Comparison of ENCODE assay signal across 22 mouse cellular contexts in genomic region chr19:26059668-26060067, GRCm38 (mm10).
"Had no signal": no experiment of that assay in that cellular context is flagged by ENCODE, and none has a peak within 500 bp of the region (broad histone marks: within the 10 kb centered on the region; RNA-seq: fewer than 3 reads in every experiment).

No protein-coding gene starts in this region.

- H3K4me1 ChIP-seq: kidney, embryonic 15.5 days; limb, embryonic 12.5 days; limb, embryonic 15.5 days; stomach, embryonic 15.5 days had no signal

- H3K36me3 ChIP-seq: kidney, embryonic 15.5 days; limb, embryonic 12.5 days; limb, embryonic 15.5 days; stomach, embryonic 15.5 days had no signal

- H3K9ac ChIP-seq: kidney, embryonic 15.5 days; limb, embryonic 12.5 days; limb, embryonic 15.5 days; liver, embryonic 14.5 days; liver, postnatal 0 days; lung, embryonic 14.5 days; stomach, embryonic 15.5 days had no signal

- H3K4me2 ChIP-seq: kidney, embryonic 15.5 days; limb, embryonic 12.5 days; limb, embryonic 15.5 days; liver, embryonic 11.5 days; lung, embryonic 14.5 days; stomach, embryonic 15.5 days had no signal

- H3K27ac ChIP-seq: kidney, embryonic 15.5 days; left cerebral cortex, adult 2 months; limb, embryonic 12.5 days; limb, embryonic 15.5 days; liver, embryonic 14.5 days; macrophage; stomach, embryonic 15.5 days had no signal

- DNase-seq: kidney, adult 8-10 months; kidney, postnatal 10 days; kidney, postnatal 36 days; layer of hippocampus, postnatal 36 days; left cerebral cortex, postnatal 4 days; liver, postnatal 0 days; lung, embryonic 14.5 days; midbrain, embryonic 14.5 days; right cerebral cortex, adult 18-20 months; right cerebral cortex, postnatal 14 days; right cerebral cortex, postnatal 4 days; spleen, adult 18-20 months; thymus, postnatal 36 days had no signal

- ATAC-seq: liver, postnatal 0 days; lung, postnatal 0 days had no signal

- H3K27me3 ChIP-seq: kidney, embryonic 15.5 days; limb, embryonic 15.5 days; stomach, embryonic 15.5 days had no signal

- H3K4me3 ChIP-seq: kidney, embryonic 15.5 days; left cerebral cortex, adult 2 months; limb, embryonic 12.5 days; limb, embryonic 15.5 days; stomach, embryonic 15.5 days had no signal

- H3K9me3 ChIP-seq: kidney, embryonic 15.5 days; limb, embryonic 12.5 days; limb, embryonic 15.5 days; stomach, embryonic 15.5 days had no signal
